In the genomic region with DNA sequence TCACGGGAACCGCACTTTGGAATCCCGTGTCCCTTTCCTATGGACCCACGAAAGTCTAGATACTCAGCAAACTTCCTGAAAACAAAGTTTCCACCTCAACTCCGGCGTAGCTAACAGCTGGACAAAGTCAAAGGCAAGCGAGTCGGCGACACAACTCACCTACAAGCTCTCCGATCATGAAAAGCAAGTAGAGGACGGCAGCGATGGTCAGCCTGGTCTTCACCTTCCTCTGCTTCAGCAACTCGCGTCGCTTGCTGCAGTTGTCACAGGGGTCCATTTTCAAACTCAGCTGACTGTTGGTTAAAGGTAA, we compare ENCODE assay signal across 8 mouse cellular contexts. TPM values are rescaled to one million over a fixed set of nuclear protein-coding genes. Genes with fewer than 3 reads are reported as not detected.
A peak's percentile ranks its signal among the peaks of the same experiment; 100 is the strongest.
DNase-seq lines count a peak whose midpoint lies in the region; ATAC-seq and TF ChIP-seq lines count a peak whose summit lies in the region.

No protein-coding gene starts in this region.

- H3K36me3 ChIP-seq in kidney, embryonic 14.5 days (ENCODE audit: control insufficient read depth, insufficient read depth, low read length), result no peaks in the 10 kb centered on the region
- no peaks in the 10 kb centered on the region for H3K36me3 ChIP-seq in heart, postnatal 0 days (replicated peaks; ENCODE audit: control insufficient read depth, insufficient read depth, low read length)
- H3K36me3 ChIP-seq in liver, postnatal 0 days (replicated peaks; ENCODE audit: insufficient read depth, low read length), result no peaks in the 10 kb centered on the region

- TF ChIP-seq EP300 in heart, postnatal 0 days (IDR thresholded peaks at IDR 0.05; ENCODE audit: low read depth), result no peak
- TF ChIP-seq EP300 in liver, postnatal 0 days (IDR thresholded peaks at IDR 0.05; ENCODE audit: low read depth), result no peak

- peak overlapping the region; percentile 76 for H3K9ac ChIP-seq in kidney, embryonic 14.5 days (ENCODE audit: low read depth, low read length)
- H3K9ac ChIP-seq in heart, postnatal 0 days (replicated peaks; ENCODE audit: low read depth, low read length), result peak overlapping the region; percentile 88
- peak overlapping the region; percentile 62; the same call in 1 of the 2 replicates for H3K9ac ChIP-seq in liver, postnatal 0 days (replicated peaks)

- peak overlapping the region; percentile 71 for H3K4me3 ChIP-seq in kidney, embryonic 14.5 days (ENCODE audit: low read length)
- H3K4me3 ChIP-seq in heart, postnatal 0 days (ENCODE audit: low read depth, low read length), result peak overlapping the region; percentile 86
- H3K4me3 ChIP-seq in liver, postnatal 0 days (ENCODE audit: low read depth, low read length), result peak overlapping the region; percentile 68

- no peak overlapping the region for H3K27ac ChIP-seq in kidney, embryonic 14.5 days (ENCODE audit: low read depth, low read length)
- peak overlapping the region; percentile 76 for H3K27ac ChIP-seq in heart, postnatal 0 days (ENCODE audit: low read depth)
- peak overlapping the region; percentile 69; the same call in 1 of the 2 replicates for H3K27ac ChIP-seq in liver, postnatal 0 days (ENCODE audit: low read depth)

- no peaks in the 10 kb centered on the region for H3K27me3 ChIP-seq in kidney, embryonic 14.5 days (ENCODE audit: control insufficient read depth, insufficient read depth, low read length)
- no peaks in the 10 kb centered on the region for H3K27me3 ChIP-seq in heart, postnatal 0 days (ENCODE audit: control insufficient read depth, insufficient read depth, low read length)
- 0 out of 2 replicates have a peak, but pooled peaks cover 13% of the 10 kb centered on the region for H3K27me3 ChIP-seq in liver, postnatal 0 days (ENCODE audit: insufficient read depth, low read length)

- peaks cover 8% of the 10 kb centered on the region; the same call in 1 of the 2 replicates for H3K4me1 ChIP-seq in kidney, embryonic 14.5 days (ENCODE audit: control insufficient read depth, insufficient read depth, low read length)
- peaks cover 15% of the 10 kb centered on the region for H3K4me1 ChIP-seq in heart, postnatal 0 days (ENCODE audit: control insufficient read depth, insufficient read depth)
- no peaks in the 10 kb centered on the region; the same call in none of the 2 replicates for H3K4me1 ChIP-seq in liver, postnatal 0 days (ENCODE audit: insufficient read depth)

- DNase-seq in kidney, postnatal 4 days, result no peak
- DNase-seq in brain, adult 2 months (ENCODE audit: low read depth, low spot score), result peak; percentile 49
- peak; percentile 47 for DNase-seq in heart, postnatal 0 days (ENCODE audit: low spot score)
- DNase-seq in liver, postnatal 0 days, result peak; percentile 38
- DNase-seq in Muller cell, postnatal 12 days (ENCODE audit: inconsistent ontology term), result no peak
- no peak for DNase-seq in layer of hippocampus, adult 9-11 months
- DNase-seq in cerebellum, adult 8-10 months, result no peak

- no peaks in the 10 kb centered on the region for H3K9me3 ChIP-seq in kidney, embryonic 14.5 days (ENCODE audit: control insufficient read depth, low read length)
- no peaks in the 10 kb centered on the region for H3K9me3 ChIP-seq in heart, postnatal 0 days (replicated peaks; ENCODE audit: control insufficient read depth, low read length)
- no peaks in the 10 kb centered on the region for H3K9me3 ChIP-seq in liver, postnatal 0 days (ENCODE audit: low read length)

- H3K4me2 ChIP-seq in kidney, embryonic 14.5 days (replicated peaks; ENCODE audit: low read depth, low read length), result peak overlapping the region; percentile 60
- peak overlapping the region; percentile 92 for H3K4me2 ChIP-seq in heart, postnatal 0 days (ENCODE audit: low read depth, low read length)
- H3K4me2 ChIP-seq in liver, postnatal 0 days (ENCODE audit: low read depth, low read length), result peak overlapping the region; percentile 83

- ATAC-seq in kidney, embryonic 14.5 days (ENCODE audit: low FRiP score, low TSS enrichment), result no peak
- no peak for ATAC-seq in heart, postnatal 0 days (ENCODE audit: insufficient read depth, low read depth)
- no peak for ATAC-seq in liver, postnatal 0 days

- WGBS in kidney, embryonic 14.5 days, result under 1% methylated on average over 15 of the region's 15 CpGs
- 1% methylated on average over 15 of the region's 15 CpGs for WGBS in heart, postnatal 0 days
- WGBS in liver, postnatal 0 days (ENCODE audit: insufficient replicate concordance), result under 1% methylated on average over 15 of the region's 15 CpGs

- no peak for TF ChIP-seq CTCF in heart, postnatal 0 days (IDR thresholded peaks at IDR 0.05; ENCODE audit: low read depth)
- no peak for TF ChIP-seq CTCF in liver, postnatal 0 days (IDR thresholded peaks at IDR 0.05; ENCODE audit: low read depth)

RNA-seq across cellular contexts. Expression of gene Slc30a4, which starts 0.6 kb away (rescaled TPM):
- polyA plus RNA-seq in kidney, embryonic 14.5 days (2014; fragmentation: Nextera tagmentation; extraction: Ambion mirVana), result 4.8 and 12.7 TPM in 2 replicates
- 20.2 and 31.0 TPM in 2 replicates for total RNA-seq in heart, postnatal 0 days (2014; rRNA removed; ENCODE audit: low replicate concordance)
- polyA plus RNA-seq in heart, postnatal 0 days (2015; fragmentation: Nextera tagmentation; extraction: Ambion mirVana), result 3.0 and 3.8 TPM in 2 replicates
- polyA plus RNA-seq in liver, postnatal 0 days (2015; fragmentation: Nextera tagmentation; extraction: Ambion mirVana), result 1.6 and 1.7 TPM in 2 replicates

RNA-seq across cellular contexts. Expression of gene Bloc1s6, which starts 36.5 kb away (rescaled TPM):
- polyA plus RNA-seq in kidney, embryonic 14.5 days (2014; fragmentation: Nextera tagmentation; extraction: Ambion mirVana), result 35.4 and 51.3 TPM in 2 replicates
- total RNA-seq in heart, postnatal 0 days (2014; rRNA removed; ENCODE audit: low replicate concordance), result 16.5 and 34.6 TPM in 2 replicates
- 27.5 and 28.6 TPM in 2 replicates for polyA plus RNA-seq in heart, postnatal 0 days (2015; fragmentation: Nextera tagmentation; extraction: Ambion mirVana)
- 12.6 and 13.4 TPM in 2 replicates for polyA plus RNA-seq in liver, postnatal 0 days (2015; fragmentation: Nextera tagmentation; extraction: Ambion mirVana)

Comparison
In these comparisons a context has a peak if more than half of its experiments do, and no peak if none do; other contexts are left out.
1. DNase-seq: peak in brain, adult 2 months (single experiment), heart, postnatal 0 days (single experiment) and liver, postnatal 0 days (single experiment); none in kidney, postnatal 4 days (0 of 2), Muller cell, postnatal 12 days (single experiment), layer of hippocampus, adult 9-11 months (single experiment) and cerebellum, adult 8-10 months (single experiment).
2. Peak in every context shown above with its lines, with median percentiles within 50 percentile points of each other: H3K4me2 ChIP-seq, H3K4me3 ChIP-seq and H3K9ac ChIP-seq.